Mouse (Mus musculus) stomach, postnatal 0 days (tissue): ENCODE results near the gene Ptpn6.
A peak's percentile ranks its signal among the peaks of the same experiment; 100 is the strongest.
"Not testable (repeated sequence)": the region's sequence is repeated elsewhere in the genome, so short reads cannot be mapped to it uniquely, and the experiment has no call there.

Source experiments
- CTCF ChIP-seq: IDR thresholded peaks from 2 replicates; pipeline ENCODE4 v1.5.1; 2016; ENCODE audit warnings: antibody characterized with exemption, low read depth, mild to moderate bottlenecking, moderate library complexity
- EP300 ChIP-seq: optimal IDR thresholded peaks from 2 replicates; pipeline ENCODE3; 2016; ENCODE audit warnings: antibody characterized with exemption

- TF ChIP-seq CTCF = peak; percentile 39; the same call in 1 of the 2 replicates
- TF ChIP-seq EP300 = not testable (repeated sequence)
Observed at GRCm38 (mm10) chr6:124686644-124687043, 51.9 kb downstream of the Ptpn6 start.
